Mouse (Mus musculus): ENCODE measurements around the gene Cep295nl. TPM values are rescaled to one million over a fixed set of nuclear protein-coding genes. Genes with fewer than 3 reads are reported as not detected.

Cep295nl gene
- polyA plus RNA-seq, 2 experiments from 2014 or later = 0.32 to 0.52 TPM

- ATAC-seq = peak; percentile 56
Measured at GRCm38 (mm10) chr11:118354636-118355191, 12.4 kb upstream of the Cep295nl start.

GRCm38 (mm10) chr11:118349494-118349893 lies 7.2 kb upstream of the Cep295nl start:
- ATAC-seq = no peak

DNA sequence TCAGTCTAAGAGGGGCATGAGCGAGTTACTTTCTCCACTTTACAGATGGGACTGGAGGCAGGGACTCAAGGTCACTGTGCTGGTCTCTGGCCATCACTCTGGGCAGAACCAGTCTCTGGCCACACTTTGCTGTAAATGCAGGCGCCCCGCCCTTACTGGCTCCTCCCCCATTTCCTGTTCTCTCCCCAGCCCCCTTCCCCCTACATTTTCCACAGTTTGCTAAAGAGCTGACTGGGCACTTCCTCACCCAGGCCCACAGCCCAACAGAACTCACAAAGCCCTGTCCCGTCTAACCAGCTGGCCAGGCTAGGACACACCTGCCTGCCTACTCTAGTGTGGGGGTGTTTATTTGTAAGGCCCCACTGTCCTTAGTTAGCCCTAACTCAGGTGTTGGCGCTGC lies 6.6 kb upstream of the Cep295nl start:
- ATAC-seq = peak; percentile 86

- ATAC-seq = peak; percentile 59
Measured at GRCm38 (mm10) chr11:118348419-118348818, 6.1 kb upstream of the Cep295nl start.

GRCm38 (mm10) chr11:118347911-118348310 lies 5.6 kb upstream of the Cep295nl start:
- no peak for ATAC-seq

GRCm38 (mm10) chr11:118347391-118347790 lies 5.1 kb upstream of the Cep295nl start:
- no peak for ATAC-seq

DNA sequence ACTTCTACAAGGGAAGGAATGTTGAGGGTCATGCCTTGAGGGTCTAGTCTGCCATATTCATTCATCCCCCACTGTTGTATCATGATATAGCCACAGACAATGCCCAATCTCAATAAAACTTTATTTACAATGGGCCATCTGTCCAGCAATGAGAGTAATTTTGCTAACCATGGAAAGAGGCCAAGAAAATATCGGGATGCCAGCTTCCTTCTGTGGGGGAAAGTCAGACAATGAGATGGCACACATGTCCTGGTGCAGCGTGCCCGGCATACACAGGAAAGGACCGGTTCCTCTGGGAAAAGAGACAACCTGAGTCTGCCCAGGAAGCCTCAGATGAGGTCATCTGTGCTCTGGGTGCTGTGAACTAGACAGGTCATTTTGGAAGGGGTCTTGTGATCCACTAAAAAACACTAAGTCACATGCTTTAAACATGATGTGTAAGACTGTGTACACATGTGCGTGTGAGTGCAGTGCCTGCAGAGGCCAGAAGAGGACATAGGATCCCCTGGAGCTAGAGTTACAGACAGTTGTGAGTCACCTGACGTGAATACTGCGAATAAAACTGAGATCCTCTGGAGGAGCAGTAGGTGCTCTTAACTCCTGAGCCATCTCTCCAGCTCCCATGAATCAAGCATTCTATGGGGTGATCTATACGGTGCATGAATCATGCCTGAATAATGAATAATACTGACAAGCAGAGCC lies 4.2 kb upstream of the Cep295nl start:
- no peak for ATAC-seq

DNA sequence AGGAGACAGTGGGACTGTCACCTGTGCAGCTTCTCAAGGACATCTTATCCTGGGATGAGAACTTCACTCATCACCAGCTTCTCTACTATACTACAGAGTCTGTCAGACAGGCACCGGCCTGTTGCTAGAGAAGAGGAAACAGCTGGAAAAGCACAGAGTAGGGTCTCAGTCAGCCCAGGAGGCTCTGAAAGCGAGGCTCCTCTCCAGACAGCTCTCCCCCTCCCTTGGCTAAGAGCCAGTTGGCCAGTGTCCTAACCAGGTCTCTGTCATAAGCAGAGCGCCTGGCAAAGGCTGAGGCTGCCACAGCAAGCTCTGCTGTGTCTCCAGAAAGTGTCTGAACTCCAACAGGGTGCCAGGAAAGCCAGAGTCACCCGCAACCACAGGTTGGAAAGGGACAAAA lies 3.4 kb upstream of the Cep295nl start:
- no peak for ATAC-seq

GRCm38 (mm10) chr11:118343629-118344028 lies 1.3 kb upstream of the Cep295nl start:
- ATAC-seq = no peak

GRCm38 (mm10) chr11:118337491-118338168 lies 4.7 kb downstream of the Cep295nl start:
- peak; percentile 94 for ATAC-seq

- no peak for ATAC-seq
Measured at GRCm38 (mm10) chr11:118333431-118333830, 8.9 kb downstream of the Cep295nl start.

DNA sequence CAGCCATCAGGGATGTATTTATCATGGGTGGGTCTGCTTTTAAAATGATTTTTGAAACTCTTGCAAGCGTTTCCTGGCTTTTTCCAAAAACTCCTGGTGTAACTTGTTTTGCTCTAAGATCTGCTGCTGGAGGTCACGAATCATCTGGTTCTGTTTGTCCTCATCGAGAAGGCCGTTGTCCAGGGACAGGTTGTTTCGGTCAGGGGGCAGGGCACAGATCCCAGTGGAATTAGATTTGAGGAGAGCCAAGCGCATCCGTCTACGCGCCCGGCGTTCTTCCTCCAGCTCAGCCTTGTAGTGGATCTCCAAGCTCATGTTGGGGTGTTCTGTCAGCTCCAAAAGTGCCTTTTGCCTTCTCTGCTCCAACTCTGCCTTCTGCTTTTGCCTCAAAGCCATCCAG lies 9.9 kb downstream of the Cep295nl start:
- no peak for ATAC-seq

GRCm38 (mm10) chr11:118330777-118331176 lies 11.5 kb downstream of the Cep295nl start:
- no peak for ATAC-seq

GRCm38 (mm10) chr11:118330361-118330760 lies 11.9 kb downstream of the Cep295nl start:
- no peak for ATAC-seq

- no peak for ATAC-seq
Measured at GRCm38 (mm10) chr11:118328947-118329346, 13.4 kb downstream of the Cep295nl start.

DNA sequence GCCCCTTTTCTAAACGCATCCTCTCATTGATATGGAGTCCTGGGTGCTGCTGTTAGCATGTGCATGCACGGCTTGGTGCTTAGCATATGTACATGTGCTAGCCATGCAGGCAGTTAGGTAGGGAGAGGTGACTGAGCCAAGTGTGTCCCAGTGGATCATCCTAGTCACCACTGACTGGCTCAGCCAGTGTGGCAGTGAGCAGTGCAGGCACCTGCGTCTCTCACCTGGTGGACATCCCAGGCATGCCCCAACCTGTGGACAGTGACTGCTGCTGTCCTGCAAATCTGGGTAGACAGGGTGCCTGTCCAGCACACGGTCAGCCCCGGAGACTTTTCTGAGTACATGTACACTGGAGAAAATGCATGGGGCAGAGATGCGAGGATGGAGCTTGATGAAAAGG lies 13.8 kb downstream of the Cep295nl start:
- ATAC-seq = no peak

GRCm38 (mm10) chr11:118326991-118327971 lies 15.0 kb downstream of the Cep295nl start:
- no peak for ATAC-seq

- ATAC-seq = no peak
Measured at GRCm38 (mm10) chr11:118326491-118326890, 15.8 kb downstream of the Cep295nl start.

DNA sequence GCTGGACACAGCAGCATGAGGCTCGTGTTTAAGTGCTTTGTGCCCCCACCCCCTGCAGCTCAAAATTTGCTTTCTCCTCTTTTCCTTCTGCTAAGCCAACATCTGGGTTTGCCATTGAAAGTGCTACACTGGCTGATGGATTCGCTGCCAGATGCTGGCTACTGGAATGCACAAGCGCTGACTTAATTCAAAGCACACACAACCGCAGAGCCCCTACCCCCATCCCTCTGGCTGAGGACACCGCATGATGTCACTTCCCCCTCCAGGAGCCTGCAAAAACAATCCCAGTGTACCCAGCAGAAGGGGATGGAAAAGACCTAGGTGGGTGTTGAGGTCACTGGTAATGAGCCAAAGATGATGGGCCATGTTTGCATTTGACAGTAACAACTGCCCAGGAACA lies 17.8 kb downstream of the Cep295nl start:
- ATAC-seq = no peak

DNA sequence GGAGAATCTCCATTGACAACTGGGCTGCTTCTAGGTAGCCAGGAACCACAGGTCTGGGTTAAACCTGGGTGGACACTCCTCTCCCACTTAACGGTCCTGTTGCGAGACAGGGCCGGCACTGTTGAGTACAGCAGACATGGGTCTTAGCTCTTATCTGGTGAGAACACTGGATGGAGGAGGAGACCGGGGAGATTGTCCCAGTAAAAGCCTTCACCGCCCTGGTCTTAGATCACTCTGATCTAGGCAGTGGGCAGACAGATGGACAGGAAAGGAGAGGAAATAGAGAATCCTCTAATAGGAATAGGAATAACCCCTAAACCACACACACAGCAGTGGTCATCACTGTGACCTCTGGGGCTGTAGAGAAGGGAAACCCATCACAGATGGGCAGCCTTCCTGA lies 18.3 kb downstream of the Cep295nl start:
- no peak for ATAC-seq

GRCm38 (mm10) chr11:118322647-118323046 lies 19.7 kb downstream of the Cep295nl start:
- ATAC-seq = no peak

GRCm38 (mm10) chr11:118321971-118322370 lies 20.3 kb downstream of the Cep295nl start:
- no peak for ATAC-seq

- no peak for ATAC-seq
Measured at GRCm38 (mm10) chr11:118321500-118321899, 20.8 kb downstream of the Cep295nl start.
